Mouse (Mus musculus) lung, embryonic 14.5 days (tissue): Measurements from ENCODE around the gene Gak. TPM values are rescaled to one million over a fixed set of nuclear protein-coding genes. Genes with fewer than 3 reads are reported as not detected.

Source experiments
- ATAC-seq: fragments of 200-750 bp; cut with Nextera tagmentation; 2 replicates; pipeline ENCODE4 v1.8.0; 2017; ENCODE audit warnings: mild to moderate bottlenecking, moderate TSS enrichment, moderate library complexity; ENCODE audit not compliant: insufficient read depth
- DNase-seq: peaks from one replicate; pipeline ENCODE4 v3.0.0-alpha.2; 2015
- H3K27ac ChIP-seq: fragments of 300-500 bp; sonication (generic); 2 replicates; pipeline ENCODE4 v1.5.1; 2014; ENCODE audit warnings: low read depth, mild to moderate bottlenecking, moderate library complexity
- H3K27me3 ChIP-seq: fragments of 300-500 bp; sonication (generic); 2 replicates; pipeline ENCODE4 v1.6.1; 2014; ENCODE audit warnings: low read length, control low read depth; ENCODE audit not compliant: insufficient read depth
- H3K36me3 ChIP-seq: fragments of 300-500 bp; sonication (generic); 2 replicates; pipeline ENCODE4 v1.6.1; 2014; ENCODE audit warnings: control low read depth; ENCODE audit not compliant: insufficient read depth
- H3K4me1 ChIP-seq: fragments of 300-500 bp; sonication (generic); 2 replicates; pipeline ENCODE4 v1.6.1; 2014; ENCODE audit warnings: antibody characterized with exemption, control low read depth; ENCODE audit not compliant: insufficient read depth
- H3K4me2 ChIP-seq: fragments of 300-500 bp; sonication (generic); 2 replicates; pipeline ENCODE4 v1.6.1; 2014; ENCODE audit warnings: mild to moderate bottlenecking
- H3K4me3 ChIP-seq: fragments of 300-500 bp; sonication (generic); 2 replicates; pipeline ENCODE4 v1.5.1; 2014; ENCODE audit warnings: low read depth, low read length
- H3K9ac ChIP-seq: fragments of 300-500 bp; sonication (generic); 2 replicates; pipeline ENCODE4 v1.6.1; 2014
- H3K9me3 ChIP-seq: fragments of 300-500 bp; sonication (generic); 2 replicates; pipeline ENCODE4 v1.6.1; 2016; ENCODE audit warnings: low read depth, low read length, control low read depth
- CTCF ChIP-seq: IDR thresholded peaks from 2 replicates; pipeline ENCODE4 v1.5.1; 2016; ENCODE audit warnings: antibody characterized with exemption, low read depth
- WGBS: fragments of 180-500 bp; shearing (Covaris S2); extraction: QIAGEN DNeasy Blood & Tissue Kit; methylation state at CpG from one replicate; pipeline ENCODE4 v1.1.7; 2014; 5-methylcytosine and 5-hydroxymethylcytosine counted together
- polyA plus RNA-seq: library from polyadenylated mRNA; unstranded; fragments of >200 nt; fragmentation: Nextera tagmentation; extraction: Ambion mirVana; gene quantifications from 2 replicates; pipeline ENCODE4 v1.2.1, GENCODE M21; 2014

The Gak gene
- 48.7 and 52.1 TPM in 2 replicates for polyA plus RNA-seq

DNA sequence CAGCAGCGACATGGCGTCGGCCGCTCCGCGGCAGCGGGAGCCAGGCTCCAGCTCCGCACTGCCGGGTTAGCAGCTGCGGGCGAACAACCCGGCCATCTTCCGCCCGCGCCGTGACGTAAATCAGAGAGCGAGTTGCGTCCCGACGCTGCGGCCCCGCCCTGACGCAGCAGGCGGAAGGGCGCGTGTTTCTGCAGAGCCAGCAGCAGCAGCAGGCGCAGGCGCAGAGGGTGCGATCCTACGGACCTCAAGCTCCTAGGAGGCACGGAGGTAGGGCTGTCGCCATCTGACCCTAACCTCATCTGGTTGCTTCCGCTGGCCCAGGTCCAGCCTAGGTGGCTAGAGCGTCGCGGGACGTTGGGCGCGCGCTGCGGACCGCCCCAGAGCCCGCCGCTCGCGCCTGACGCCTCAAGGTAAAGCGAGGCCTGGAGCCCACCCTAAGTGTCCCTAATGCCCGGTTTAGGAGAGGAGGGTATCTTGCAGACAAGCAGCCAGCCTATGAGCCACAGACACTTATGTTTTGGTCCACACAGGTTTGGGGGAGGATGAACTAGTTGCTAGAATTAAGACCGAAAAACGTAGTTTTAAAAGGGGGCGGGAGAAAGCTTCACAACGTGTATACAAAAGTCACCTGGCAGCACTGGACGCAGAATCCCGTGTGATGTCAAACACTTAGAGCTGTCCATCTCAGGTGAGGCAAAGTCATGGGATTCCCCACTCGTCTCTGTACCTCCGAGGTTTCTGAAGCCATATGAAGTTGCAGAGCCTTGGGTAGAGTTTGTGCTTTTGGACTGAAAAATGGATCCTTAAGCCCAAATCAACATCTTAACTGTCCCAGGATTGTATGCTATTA, at the start of gene Gak, which contains the start of gene Tmem175:
Gene Gak (minus strand): TSS at position 122 of the 850 bp plus-strand sequence.
Gene Tmem175 (plus strand): TSS at position 137 of the 850 bp plus-strand sequence.
- ATAC-seq = peak; percentile 98
- Histone ChIP-seq H3K36me3 (0 out of 2 replicates have a peak, but pooled peaks cover 2% of the 10 kb centered on the region), H3K27me3 (no peaks in the 10 kb centered on the region), H3K27ac (peak within 1 kb of the TSS; percentile 88), H3K4me3 (peak within 1 kb of the TSS; percentile 77), H3K9me3 (no peaks in the 10 kb centered on the region), H3K4me2 (peak within 1 kb of the TSS; percentile 62), H3K4me1 (peaks cover 9% of the 10 kb centered on the region), H3K9ac (peak within 1 kb of the TSS; percentile 93)
- under 1% methylated on average over 58 of the region's 58 CpGs for WGBS
- peak; percentile 98 for DNase-seq
- TF ChIP-seq CTCF = no peak

DNA sequence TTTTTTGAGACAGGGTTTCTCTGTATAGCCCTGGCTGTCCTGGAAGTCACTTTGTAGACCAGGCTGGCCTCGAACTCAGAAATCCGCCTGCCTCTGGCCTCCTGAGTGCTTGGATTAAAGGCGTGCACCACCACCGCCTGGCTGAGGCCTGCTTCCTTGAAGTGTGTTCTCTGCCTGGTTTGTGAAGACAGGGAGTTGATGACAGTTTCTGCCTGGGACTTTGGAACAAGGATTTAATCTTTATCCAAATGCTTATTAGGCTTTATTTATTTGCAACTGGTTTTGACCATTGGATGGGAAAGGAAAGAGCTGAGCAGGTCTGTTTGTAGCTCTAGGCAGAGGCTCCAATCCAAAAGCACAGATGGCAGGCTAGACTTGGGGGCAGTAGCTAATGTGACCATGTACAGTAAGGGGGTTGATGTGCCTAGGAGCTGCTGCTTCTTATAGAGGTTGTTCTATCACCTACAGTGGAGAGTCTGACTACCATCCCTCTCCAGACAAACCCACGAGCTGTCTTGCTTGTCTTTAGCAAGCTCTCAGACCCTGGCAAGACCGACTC, 48.8 kb upstream of the Gak start:
- H3K4me3 ChIP-seq = no peak overlapping the region
- no peak for TF ChIP-seq CTCF
- 0 out of 2 replicates have a peak, but pooled peaks cover 6% of the 10 kb centered on the region for H3K4me1 ChIP-seq
- no peaks in the 10 kb centered on the region for H3K27me3 ChIP-seq
- 86% methylated on average over 6 of the region's 6 CpGs for WGBS
- H3K27ac ChIP-seq = no peak overlapping the region
- H3K9me3 ChIP-seq = no peaks in the 10 kb centered on the region
- DNase-seq (no peak), ATAC-seq (no peak)
- no peak overlapping the region for H3K4me2 ChIP-seq
- H3K36me3 ChIP-seq = 0 out of 2 replicates have a peak, but pooled peaks cover 5% of the 10 kb centered on the region
- H3K9ac ChIP-seq = no peak overlapping the region

DNA sequence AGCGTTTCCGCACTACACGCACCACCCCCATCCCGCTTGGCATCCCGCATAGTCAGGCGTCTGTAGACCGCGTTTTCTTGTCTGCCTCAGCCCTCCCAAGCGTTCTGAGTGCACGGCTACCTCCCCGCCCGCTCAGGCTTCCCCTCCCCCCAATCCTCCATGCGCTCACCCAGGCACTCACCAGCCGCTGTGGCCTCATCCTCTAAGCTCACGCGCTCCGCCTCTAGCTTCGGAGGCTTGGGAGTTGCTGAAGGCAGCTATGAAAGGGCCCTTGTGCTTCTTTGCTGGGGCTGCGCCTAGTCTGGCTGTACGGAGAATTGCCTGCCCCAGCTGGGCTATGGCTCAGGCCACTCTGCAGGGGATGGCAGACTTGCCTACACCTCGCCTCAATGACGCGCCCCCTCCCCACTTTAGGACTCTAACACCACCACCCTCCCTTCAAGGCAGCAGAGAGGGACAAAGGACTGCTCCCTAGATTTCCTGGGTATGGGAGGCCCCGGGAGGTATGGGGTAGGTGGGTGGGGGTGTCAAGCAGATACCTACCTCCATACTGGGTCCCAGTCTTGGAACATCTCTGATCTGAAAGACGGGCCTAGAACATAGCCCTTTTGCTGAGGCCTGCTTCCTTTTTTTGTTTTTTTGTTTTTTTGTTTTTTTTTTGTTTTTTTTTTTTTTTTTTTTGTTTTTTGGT, 48.2 kb upstream of the Gak start:
- peak; percentile 81 for DNase-seq
- H3K9ac ChIP-seq = peak overlapping the region; percentile 52
- 3% methylated on average over 25 of the region's 25 CpGs for WGBS
- no peaks in the 10 kb centered on the region for H3K9me3 ChIP-seq
- no peak for TF ChIP-seq CTCF
- H3K36me3 ChIP-seq = peaks cover 4% of the 10 kb centered on the region; the same call in 1 of the 2 replicates
- 0 out of 2 replicates have a peak, but pooled peaks cover 6% of the 10 kb centered on the region for H3K4me1 ChIP-seq
- H3K27ac ChIP-seq = peak overlapping the region; percentile 83
- peak overlapping the region; percentile 70 for H3K4me2 ChIP-seq
- peak; percentile 88 for ATAC-seq
- H3K4me3 ChIP-seq = peak overlapping the region; percentile 30
- no peaks in the 10 kb centered on the region for H3K27me3 ChIP-seq

DNA sequence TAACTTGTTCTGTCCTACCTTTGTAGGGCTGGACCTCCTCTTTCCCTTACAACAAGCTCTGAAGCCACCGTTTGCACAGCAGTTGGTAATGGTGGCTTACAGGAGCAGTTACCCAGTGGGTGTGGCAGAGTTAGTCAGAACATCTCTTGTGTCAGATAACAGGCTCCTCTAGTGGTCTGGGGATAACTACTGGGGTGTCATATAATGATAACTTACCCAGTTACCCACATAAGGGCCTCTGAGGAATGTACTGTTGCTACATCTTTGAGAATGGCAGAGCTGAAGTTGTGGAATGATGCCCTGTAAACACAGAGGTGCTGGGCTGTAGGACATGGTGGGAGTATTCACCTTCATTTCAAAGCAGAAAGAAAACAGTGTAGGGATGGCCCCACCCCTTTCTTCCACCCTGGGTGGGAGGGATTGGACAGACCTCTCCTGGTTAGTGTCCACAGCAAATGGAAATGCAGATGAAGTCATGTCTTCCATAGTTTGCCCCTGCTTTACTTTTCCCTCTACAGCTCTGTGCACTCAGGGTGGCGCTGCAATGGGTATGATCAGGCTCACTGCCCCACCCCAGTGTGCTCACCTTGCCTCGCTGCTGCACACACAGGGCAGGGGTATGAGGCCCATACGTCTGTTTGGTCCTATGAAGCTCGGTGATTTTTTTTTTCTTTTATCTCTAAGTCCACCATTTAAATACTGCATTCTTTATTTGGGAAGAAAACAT, 47.4 kb upstream of the Gak start:
- peak overlapping the region; percentile 30 for H3K4me3 ChIP-seq
- no peaks in the 10 kb centered on the region for H3K9me3 ChIP-seq
- peak overlapping the region; percentile 70 for H3K4me2 ChIP-seq
- WGBS = 13% methylated on average over 5 of the region's 5 CpGs
- DNase-seq (peak; percentile 26), ATAC-seq (peak; percentile 55; the same call in 1 of the 2 replicates)
- H3K27me3 ChIP-seq = no peaks in the 10 kb centered on the region
- 0 out of 2 replicates have a peak, but pooled peaks have one; percentile 14 for TF ChIP-seq CTCF
- H3K9ac ChIP-seq = peak overlapping the region; percentile 52
- 0 out of 2 replicates have a peak, but pooled peaks cover 6% of the 10 kb centered on the region for H3K4me1 ChIP-seq
- H3K27ac ChIP-seq = peak overlapping the region; percentile 83
- H3K36me3 ChIP-seq = peaks cover 11% of the 10 kb centered on the region

DNA sequence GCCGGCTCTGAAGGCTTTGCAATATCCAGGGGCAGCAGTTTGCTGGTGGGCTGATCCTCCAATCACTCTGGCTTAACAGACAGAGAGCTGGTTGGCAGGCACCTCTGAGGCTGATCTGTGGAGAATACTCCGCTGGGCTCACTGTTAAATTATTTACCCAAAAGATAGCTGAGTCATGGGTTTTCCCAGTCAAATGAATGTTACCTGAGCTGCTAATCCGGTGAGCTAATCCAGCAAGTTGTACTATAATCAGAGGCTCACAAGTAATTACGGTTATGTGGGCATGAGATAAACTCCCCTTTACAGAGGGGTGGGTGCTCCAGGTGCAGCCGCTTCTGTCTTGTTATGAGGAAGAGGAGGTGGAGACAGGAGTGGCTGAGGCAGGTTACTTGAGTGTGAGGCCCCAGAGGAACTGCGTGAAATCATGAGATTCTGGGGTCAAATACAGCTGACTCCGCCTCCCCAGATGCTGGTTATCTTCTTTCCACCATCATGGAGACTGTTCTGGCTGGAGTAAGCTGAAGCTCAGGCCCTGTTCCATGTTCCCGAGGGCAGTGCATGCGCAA, 45.8 kb upstream of the Gak start, which contains the start of gene Slc26a1:
Gene Slc26a1 (minus strand): TSS at position 319 of the 566 bp plus-strand sequence.
- ATAC-seq = no peak
- Histone ChIP-seq H3K27ac (no peak within 1 kb of the TSS), H3K4me1 (0 out of 2 replicates have a peak, but pooled peaks cover 6% of the 10 kb centered on the region), H3K9me3 (no peaks in the 10 kb centered on the region), H3K36me3 (peaks cover 21% of the 10 kb centered on the region), H3K4me3 (no peak within 1 kb of the TSS), H3K4me2 (no peak within 1 kb of the TSS; the same call in 1 of the 2 replicates), H3K9ac (no peak within 1 kb of the TSS), H3K27me3 (no peaks in the 10 kb centered on the region)
- TF ChIP-seq CTCF = no peak
- WGBS = 62% methylated on average over 9 of the region's 9 CpGs
- no peak for DNase-seq

DNA sequence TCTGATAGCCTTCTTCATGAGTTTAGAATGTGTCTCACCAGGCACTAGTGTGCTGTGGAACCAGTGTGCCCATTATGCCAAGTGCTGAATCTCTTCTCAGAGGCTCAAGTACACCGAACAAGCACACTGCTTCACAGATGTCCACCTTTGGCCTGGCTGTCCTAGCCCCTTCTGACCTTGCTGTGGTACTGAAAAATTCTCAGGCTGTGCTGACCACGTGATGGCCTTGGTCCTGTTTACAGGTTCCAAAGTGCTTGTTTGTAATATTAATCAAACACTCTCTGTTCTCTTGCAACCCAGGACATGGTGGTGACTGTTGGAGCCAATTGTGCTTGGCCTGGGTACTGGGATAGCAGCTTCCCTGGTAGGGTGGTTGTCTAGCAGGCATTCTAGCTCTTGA, 45.1 kb upstream of the Gak start:
- Histone ChIP-seq H3K27me3 (no peaks in the 10 kb centered on the region), H3K36me3 (peaks cover 21% of the 10 kb centered on the region), H3K4me1 (0 out of 2 replicates have a peak, but pooled peaks cover 9% of the 10 kb centered on the region), H3K27ac (no peak overlapping the region), H3K9ac (no peak overlapping the region), H3K9me3 (no peaks in the 10 kb centered on the region), H3K4me2 (no peak overlapping the region; the same call in 1 of the 2 replicates), H3K4me3 (no peak overlapping the region)
- no peak for ATAC-seq
- DNase-seq = no peak
- no peak for TF ChIP-seq CTCF
- 72% methylated on average over 2 of the region's 2 CpGs for WGBS
